ENCODE assay signal across 21 mouse cellular contexts in genomic region chr15:89431806-89432205, GRCm38 (mm10). TPM values are rescaled to one million over a fixed set of nuclear protein-coding genes. Genes with fewer than 3 reads are reported as not detected.
"Had no signal": no experiment of that assay in that cellular context is flagged by ENCODE, and none has a peak within 500 bp of the region (broad histone marks: within the 10 kb centered on the region; RNA-seq: fewer than 3 reads in every experiment).

No protein-coding gene starts in this region.

- H3K4me2 ChIP-seq: limb, embryonic 15.5 days; lung, embryonic 14.5 days; neural tube, embryonic 15.5 days had no signal

- H3K4me3 ChIP-seq: limb, embryonic 15.5 days; midbrain, embryonic 10.5 days; neural tube, embryonic 15.5 days had no signal

- H3K27me3 ChIP-seq: limb, embryonic 15.5 days; liver, embryonic 15.5 days; neural tube, embryonic 15.5 days had no signal

- H3K27ac ChIP-seq: kidney, postnatal 0 days; limb, embryonic 15.5 days; liver, embryonic 15.5 days; midbrain, embryonic 10.5 days; neural tube, embryonic 15.5 days had no signal

- DNase-seq: kidney, adult 9 months; kidney, postnatal 36 days; layer of hippocampus, adult 9-11 months; layer of hippocampus, postnatal 36 days; lung, embryonic 14.5 days; lung, postnatal 10 days; lung, postnatal 4 days; spleen, adult 18-20 months; thymus, adult 18-20 months; thymus, postnatal 14 days had no signal

- ATAC-seq: midbrain, embryonic 16.5 days had no signal

- H3K9ac ChIP-seq: limb, embryonic 15.5 days; lung, embryonic 14.5 days had no signal

- H3K9me3 ChIP-seq: limb, embryonic 15.5 days; liver, embryonic 15.5 days; midbrain, embryonic 10.5 days; neural tube, embryonic 15.5 days had no signal

RNA-seq across cellular contexts. Expression of gene Gm44502, which starts 2.3 kb away (rescaled TPM):
- polyA plus RNA-seq: kidney, postnatal 0 days; limb, embryonic 11.5 days; limb, embryonic 15.5 days; liver, embryonic 15.5 days; lung, embryonic 14.5 days; midbrain, embryonic 10.5 days; midbrain, embryonic 16.5 days; neural tube, embryonic 15.5 days; stomach, embryonic 14.5 days had no signal

RNA-seq across cellular contexts. Expression of gene Syce3, which starts 21.5 kb away (rescaled TPM):
- total RNA-seq: layer of hippocampus, adult 18-20 months; layer of hippocampus, postnatal 36 days; left cerebral cortex, adult 8-10 months; megakaryocyte, adult 5-6 weeks had no signal
- polyA plus RNA-seq: kidney, postnatal 0 days; limb, embryonic 11.5 days; limb, embryonic 15.5 days; liver, embryonic 15.5 days; lung, embryonic 14.5 days; midbrain, embryonic 10.5 days; midbrain, embryonic 16.5 days; neural tube, embryonic 15.5 days; stomach, embryonic 14.5 days had no signal
